Mouse (Mus musculus) lung, embryonic 15.5 days (tissue): Measurements from ENCODE around the gene Plcxd3. TPM values are rescaled to one million over a fixed set of nuclear protein-coding genes. Genes with fewer than 3 reads are reported as not detected.

Experiments
- ATAC-seq: fragments of 200-750 bp; cut with Nextera tagmentation; 2 replicates; pipeline ENCODE4 v1.8.0; 2017; ENCODE audit warnings: moderate number of reproducible peaks, borderline replicate concordance; ENCODE audit not compliant: low FRiP score, low TSS enrichment; ENCODE audit errors: extremely low read depth
- H3K27ac ChIP-seq: fragments of 300-500 bp; sonication (generic); 2 replicates; pipeline ENCODE4 v1.5.1; 2015; ENCODE audit warnings: moderate library complexity, mild to moderate bottlenecking, inconsistent platforms
- H3K27me3 ChIP-seq: fragments of 300-500 bp; sonication (generic); 2 replicates; pipeline ENCODE4 v1.6.1; 2015; ENCODE audit warnings: inconsistent platforms
- H3K36me3 ChIP-seq: fragments of 300-500 bp; sonication (generic); 2 replicates; pipeline ENCODE4 v1.6.1; 2015; ENCODE audit warnings: inconsistent platforms
- H3K4me1 ChIP-seq: fragments of 300-500 bp; sonication (generic); 2 replicates; pipeline ENCODE4 v1.6.1; 2015; ENCODE audit warnings: inconsistent platforms
- H3K4me2 ChIP-seq: fragments of 300-500 bp; sonication (generic); 2 replicates; pipeline ENCODE4 v1.6.1; 2015; ENCODE audit warnings: inconsistent platforms, mild to moderate bottlenecking, moderate library complexity
- H3K4me3 ChIP-seq: fragments of 300-500 bp; sonication (generic); 2 replicates; pipeline ENCODE4 v1.5.1; 2015; ENCODE audit warnings: mild to moderate bottlenecking, inconsistent platforms
- H3K9ac ChIP-seq: fragments of 300-500 bp; sonication (generic); 2 replicates; pipeline ENCODE4 v1.6.1; 2015; ENCODE audit warnings: inconsistent platforms
- H3K9me3 ChIP-seq: fragments of 300-500 bp; sonication (generic); 2 replicates; pipeline ENCODE4 v1.6.1; 2016; ENCODE audit warnings: inconsistent platforms
- WGBS: fragments of 180-500 bp; shearing (Covaris S2); methylation state at CpG from one replicate; pipeline ENCODE4 v1.1.7; 2015; 5-methylcytosine and 5-hydroxymethylcytosine counted together
- polyA plus RNA-seq: library from polyadenylated mRNA; unstranded; fragments of >200 nt; fragmentation: Nextera tagmentation; extraction: Ambion mirVana; gene quantifications from 2 replicates; pipeline ENCODE4 v1.2.1, GENCODE M21; 2015

Gene Plcxd3
- polyA plus RNA-seq, 1 experiment from 2014 or later: 0.71 TPM

DNA sequence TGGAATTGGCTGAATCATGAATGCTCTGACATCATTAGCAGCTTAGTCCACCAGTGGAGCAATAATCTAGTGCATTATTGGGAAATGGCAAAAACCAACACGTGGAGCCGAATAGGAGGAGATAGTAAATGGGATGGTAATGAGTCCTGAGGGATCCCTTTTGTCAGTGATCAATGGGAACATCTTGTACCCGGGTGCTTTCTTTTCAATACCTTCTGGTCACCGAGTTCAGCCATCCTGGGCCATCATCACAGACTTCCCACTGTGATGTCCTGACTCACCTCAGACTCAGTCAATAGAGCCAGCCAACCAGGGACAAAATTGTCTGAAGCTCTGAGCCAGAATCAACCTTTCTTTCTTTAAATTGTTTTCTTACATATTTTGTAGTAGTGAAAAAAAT is 24.8 kb downstream of the Plcxd3 start:
- H3K4me3 ChIP-seq: no peak overlapping the region
- H3K36me3 ChIP-seq: no peaks in the 10 kb centered on the region
- no peak for ATAC-seq
- no peaks in the 10 kb centered on the region for H3K27me3 ChIP-seq
- H3K9ac ChIP-seq: no peak overlapping the region
- H3K4me1 ChIP-seq: no peaks in the 10 kb centered on the region
- no peak overlapping the region for H3K4me2 ChIP-seq
- WGBS: 64% methylated on average over 4 of the region's 4 CpGs
- H3K27ac ChIP-seq: no peak overlapping the region
- no peaks in the 10 kb centered on the region for H3K9me3 ChIP-seq

DNA sequence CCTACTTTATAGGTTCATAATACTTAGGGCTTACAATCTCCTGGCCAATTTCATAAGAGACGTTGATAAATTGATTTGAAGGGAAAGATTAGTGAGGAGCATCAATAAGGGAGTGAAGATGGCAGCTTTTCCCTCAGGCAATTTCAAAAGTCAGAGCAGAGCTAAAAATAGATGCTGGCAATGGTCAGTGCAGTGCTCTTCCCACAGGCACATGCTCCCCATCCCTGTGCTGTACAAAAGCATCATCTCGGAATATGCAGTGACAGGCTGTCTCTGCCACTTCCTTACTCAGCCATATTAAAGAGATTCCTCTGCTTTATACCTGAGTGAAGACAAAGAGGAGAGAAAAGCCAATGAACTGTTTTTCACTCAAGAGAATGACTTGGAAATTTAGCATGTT is 36.0 kb downstream of the Plcxd3 start:
- Histone ChIP-seq H3K9ac (no peak overlapping the region), H3K4me3 (no peak overlapping the region), H3K27ac (no peak overlapping the region), H3K9me3 (no peaks in the 10 kb centered on the region), H3K36me3 (no peaks in the 10 kb centered on the region), H3K4me2 (no peak overlapping the region), H3K27me3 (no peaks in the 10 kb centered on the region), H3K4me1 (no peaks in the 10 kb centered on the region)
- 66% methylated on average over 2 of the region's 2 CpGs for WGBS
- ATAC-seq: no peak

DNA sequence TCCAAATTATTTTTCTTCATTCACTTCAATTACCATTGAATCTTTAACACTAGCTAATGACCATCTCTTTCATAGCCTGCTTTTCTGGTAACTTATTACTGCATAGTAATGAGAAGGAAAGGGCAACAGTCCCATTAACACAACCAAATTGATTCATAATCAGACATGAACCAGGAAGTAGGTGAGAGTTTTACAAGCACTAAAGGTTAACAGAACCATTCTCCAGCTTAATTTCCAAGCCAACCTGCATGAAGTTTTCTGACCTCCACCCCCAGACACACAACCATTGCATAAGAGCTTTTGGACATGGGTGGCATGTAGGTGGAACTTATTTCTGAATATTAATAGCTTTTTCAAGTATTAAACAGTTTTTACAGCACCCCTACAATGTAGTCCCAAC is 64.8 kb downstream of the Plcxd3 start:
- Histone ChIP-seq H3K4me3 (no peak overlapping the region), H3K4me1 (no peaks in the 10 kb centered on the region), H3K9me3 (no peaks in the 10 kb centered on the region), H3K27ac (no peak overlapping the region), H3K36me3 (no peaks in the 10 kb centered on the region), H3K27me3 (no peaks in the 10 kb centered on the region), H3K4me2 (no peak overlapping the region), H3K9ac (no peak overlapping the region)
- ATAC-seq: no peak

DNA sequence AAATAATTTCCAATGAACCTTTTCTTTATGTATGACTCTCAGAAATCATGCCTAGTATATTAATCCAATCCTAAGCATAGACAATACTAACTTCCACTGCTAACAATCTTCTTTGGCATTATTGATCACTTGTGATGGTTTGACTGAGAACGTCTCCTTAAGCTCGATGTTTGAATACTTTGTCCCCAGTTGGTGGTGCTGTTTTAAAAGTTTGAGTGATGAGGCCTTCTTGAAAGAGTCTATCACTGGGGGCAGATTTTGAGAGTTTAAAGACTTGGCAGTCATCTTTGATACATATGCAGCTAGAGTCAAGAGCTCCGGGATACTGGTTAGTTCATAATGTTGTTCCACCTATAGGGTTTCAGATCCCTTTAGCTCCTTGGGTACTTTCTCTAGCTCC is 120.9 kb downstream of the Plcxd3 start:
- H3K9me3 ChIP-seq: no peaks in the 10 kb centered on the region
- no peak overlapping the region for H3K27ac ChIP-seq
- no peaks in the 10 kb centered on the region for H3K4me1 ChIP-seq
- no peak for ATAC-seq
- H3K4me2 ChIP-seq: no peak overlapping the region
- H3K36me3 ChIP-seq: no peaks in the 10 kb centered on the region
- no peaks in the 10 kb centered on the region for H3K27me3 ChIP-seq
- WGBS: 75% methylated on average over 3 of the region's 3 CpGs
- H3K4me3 ChIP-seq: no peak overlapping the region
- H3K9ac ChIP-seq: no peak overlapping the region

DNA sequence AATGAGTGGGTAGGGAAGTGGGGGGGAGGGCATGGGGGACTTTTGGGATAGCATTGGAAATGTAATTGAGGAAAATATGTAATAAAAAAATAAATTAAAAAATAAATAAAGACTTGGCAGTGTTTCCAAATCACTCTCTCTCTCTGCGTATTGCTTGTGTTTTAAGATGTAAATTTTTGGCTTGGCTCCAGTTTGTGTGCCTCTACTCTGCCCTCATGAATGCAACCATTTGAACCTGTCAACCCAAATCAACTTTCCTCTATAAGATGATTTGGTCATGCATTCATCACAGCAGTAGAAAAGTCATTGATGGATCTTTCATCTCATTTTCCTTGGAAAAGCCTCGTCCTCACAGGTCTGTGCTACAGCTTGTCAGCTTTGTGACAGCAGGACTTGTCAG is 121.7 kb downstream of the Plcxd3 start:
- 33% methylated on average over 2 of the region's 2 CpGs for WGBS
- H3K27me3 ChIP-seq: no peaks in the 10 kb centered on the region
- no peak overlapping the region for H3K27ac ChIP-seq
- H3K9ac ChIP-seq: no peak overlapping the region
- H3K9me3 ChIP-seq: no peaks in the 10 kb centered on the region
- ATAC-seq: no peak
- H3K4me1 ChIP-seq: no peaks in the 10 kb centered on the region
- no peak overlapping the region for H3K4me3 ChIP-seq
- no peak overlapping the region for H3K4me2 ChIP-seq
- no peaks in the 10 kb centered on the region for H3K36me3 ChIP-seq

DNA sequence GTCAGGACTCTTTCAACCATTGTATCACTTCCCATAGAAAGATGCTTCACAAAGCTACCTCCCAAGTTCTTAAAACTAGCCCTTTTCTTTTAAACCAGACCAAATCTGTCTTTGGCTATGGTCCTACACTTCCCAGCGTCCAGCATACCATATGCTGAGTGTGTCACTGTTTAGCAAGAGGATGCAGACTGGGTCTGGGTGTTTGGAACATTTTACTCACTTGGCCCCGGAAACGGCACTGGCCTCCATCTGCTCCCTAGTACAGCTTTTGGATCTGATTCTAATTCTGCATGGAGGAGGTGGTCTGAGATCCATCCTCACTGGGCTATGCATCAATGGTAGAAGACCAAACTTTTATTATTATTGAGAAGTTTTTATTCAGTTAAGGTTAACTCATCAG is 122.7 kb downstream of the Plcxd3 start:
- ATAC-seq: no peak
- no peaks in the 10 kb centered on the region for H3K36me3 ChIP-seq

DNA sequence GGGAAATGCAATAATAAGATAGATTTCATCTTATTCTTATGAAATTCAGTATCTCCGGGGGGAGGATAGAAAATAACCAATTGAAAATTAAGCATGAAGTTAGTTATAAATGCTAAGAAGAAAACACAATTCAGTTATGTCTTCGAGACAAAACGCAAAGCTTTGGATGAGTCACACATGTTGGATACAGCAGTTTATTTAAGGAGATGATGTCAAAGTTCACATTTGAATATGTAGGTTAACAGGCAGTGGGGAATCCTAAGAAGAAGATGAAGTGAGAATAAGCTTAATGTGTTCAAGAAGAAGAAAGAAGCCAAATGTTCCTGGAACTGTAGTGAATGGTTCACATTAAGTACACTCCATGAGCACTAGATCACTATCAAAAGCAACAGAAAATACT is 128.1 kb downstream of the Plcxd3 start:
- Histone ChIP-seq H3K9ac (no peak overlapping the region), H3K4me2 (no peak overlapping the region), H3K27me3 (no peaks in the 10 kb centered on the region), H3K27ac (no peak overlapping the region), H3K4me3 (no peak overlapping the region), H3K36me3 (no peaks in the 10 kb centered on the region), H3K4me1 (no peaks in the 10 kb centered on the region), H3K9me3 (no peaks in the 10 kb centered on the region)
- no peak for ATAC-seq
- WGBS: 67% methylated on average over 3 of the region's 3 CpGs

More for the DNA sequence above, 122.7 kb downstream of the Plcxd3 start:
- H3K27me3 ChIP-seq: no peaks in the 10 kb centered on the region
- H3K4me1 ChIP-seq: no peaks in the 10 kb centered on the region
- H3K27ac ChIP-seq: no peak overlapping the region
- H3K4me2 ChIP-seq: no peak overlapping the region
- H3K4me3 ChIP-seq: no peak overlapping the region
- no peak overlapping the region for H3K9ac ChIP-seq
- H3K9me3 ChIP-seq: no peaks in the 10 kb centered on the region
- WGBS: 65% methylated on average over 3 of the region's 3 CpGs

DNA sequence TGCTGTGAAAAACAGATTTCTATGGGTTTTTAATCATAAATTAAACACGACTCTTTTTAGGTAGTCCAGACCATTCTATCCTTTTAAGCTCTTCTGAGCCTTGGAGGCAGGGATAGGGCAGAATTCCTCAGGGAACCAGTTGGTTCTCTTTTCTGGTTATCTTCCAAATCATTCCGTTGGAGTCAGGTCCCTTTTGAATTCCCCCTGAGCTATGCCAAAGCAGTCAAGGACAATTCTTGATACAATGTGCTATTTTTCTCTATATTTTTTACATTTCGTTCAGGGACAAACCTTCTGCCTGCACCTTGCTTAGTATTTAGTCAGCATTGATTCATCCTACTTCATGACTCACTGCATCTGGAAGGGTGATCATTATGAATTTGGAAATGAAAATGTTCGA is 128.5 kb downstream of the Plcxd3 start:
- Histone ChIP-seq H3K36me3 (no peaks in the 10 kb centered on the region), H3K9ac (no peak overlapping the region), H3K4me3 (no peak overlapping the region), H3K9me3 (no peaks in the 10 kb centered on the region), H3K27me3 (no peaks in the 10 kb centered on the region), H3K27ac (no peak overlapping the region), H3K4me1 (no peaks in the 10 kb centered on the region), H3K4me2 (no peak overlapping the region)
- WGBS: 71% methylated on average over 4 of the region's 4 CpGs
- no peak for ATAC-seq

DNA sequence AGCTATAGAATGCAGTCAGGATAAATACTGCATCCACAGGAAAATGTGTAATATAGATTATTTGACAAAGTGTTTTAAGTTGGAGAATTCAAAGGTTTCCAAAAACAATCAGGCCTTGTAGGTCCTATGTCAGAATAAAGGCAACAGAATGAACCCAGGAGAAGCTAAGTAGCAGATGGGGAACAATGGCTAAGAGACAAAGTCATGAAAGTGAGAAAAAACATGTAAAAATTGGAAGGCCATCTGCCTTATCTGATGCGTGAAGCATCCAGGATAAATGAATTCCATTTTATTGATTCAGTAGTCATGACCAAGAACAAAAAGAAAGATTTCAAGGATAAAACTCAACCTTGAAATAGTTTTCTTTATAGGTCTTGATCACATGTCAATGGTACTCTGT is 139.4 kb downstream of the Plcxd3 start:
- H3K27ac ChIP-seq: no peak overlapping the region
- no peak for ATAC-seq
- no peaks in the 10 kb centered on the region for H3K36me3 ChIP-seq
- H3K27me3 ChIP-seq: no peaks in the 10 kb centered on the region
- H3K9ac ChIP-seq: no peak overlapping the region
- H3K9me3 ChIP-seq: no peaks in the 10 kb centered on the region
- H3K4me2 ChIP-seq: no peak overlapping the region
- no peak overlapping the region for H3K4me3 ChIP-seq
- 74% methylated on average over 1 of the region's 1 CpGs for WGBS
- H3K4me1 ChIP-seq: no peaks in the 10 kb centered on the region

DNA sequence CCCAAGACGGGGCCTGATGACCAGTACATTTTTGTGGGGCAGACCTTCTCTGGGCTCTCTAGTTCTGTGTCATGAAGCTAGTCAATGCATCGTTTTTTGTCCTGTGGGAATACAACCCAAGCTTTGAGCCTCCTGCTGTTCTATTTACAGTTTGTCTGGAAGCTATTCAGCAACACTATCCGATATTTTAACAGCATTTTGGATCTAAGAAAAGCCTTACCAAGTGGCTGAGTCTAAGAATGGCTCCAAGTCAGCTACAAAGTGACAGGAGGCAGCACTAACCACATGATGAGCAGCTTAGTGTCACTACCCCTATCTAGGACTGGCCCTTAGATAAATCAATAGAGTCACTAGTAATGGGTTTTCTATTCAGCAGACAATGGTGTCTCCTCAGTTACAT is 149.3 kb downstream of the Plcxd3 start:
- Histone ChIP-seq H3K4me3 (no peak overlapping the region), H3K36me3 (no peaks in the 10 kb centered on the region), H3K27ac (no peak overlapping the region), H3K27me3 (no peaks in the 10 kb centered on the region), H3K4me1 (no peaks in the 10 kb centered on the region), H3K4me2 (no peak overlapping the region), H3K9ac (no peak overlapping the region), H3K9me3 (no peaks in the 10 kb centered on the region)
- no peak for ATAC-seq
- 71% methylated on average over 3 of the region's 3 CpGs for WGBS

DNA sequence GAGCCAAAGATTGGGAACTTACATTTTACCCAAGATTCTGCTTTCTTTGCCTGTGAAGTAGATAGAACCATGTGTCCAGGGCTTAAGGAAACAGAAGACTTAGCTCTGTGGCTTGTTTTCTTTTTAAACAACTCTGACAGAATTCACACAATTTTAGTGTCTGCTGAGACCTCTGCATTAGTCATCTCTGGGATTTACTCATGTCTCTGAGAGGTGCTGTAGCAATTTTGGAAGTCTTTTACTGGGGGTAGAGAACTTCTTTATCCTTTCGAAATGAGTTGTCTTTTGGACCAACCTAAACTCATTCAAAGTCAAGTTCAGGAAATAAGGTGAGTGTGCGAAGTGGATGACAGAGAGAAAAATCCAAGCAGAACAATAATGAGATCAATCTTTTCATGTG is 158.4 kb downstream of the Plcxd3 start:
- no peak overlapping the region for H3K4me3 ChIP-seq
- H3K27me3 ChIP-seq: no peaks in the 10 kb centered on the region
- H3K4me1 ChIP-seq: no peaks in the 10 kb centered on the region
- 80% methylated on average over 2 of the region's 2 CpGs for WGBS
- ATAC-seq: no peak
- H3K4me2 ChIP-seq: no peak overlapping the region
- no peak overlapping the region for H3K9ac ChIP-seq
- H3K27ac ChIP-seq: no peak overlapping the region
- no peaks in the 10 kb centered on the region for H3K36me3 ChIP-seq
- H3K9me3 ChIP-seq: no peaks in the 10 kb centered on the region

DNA sequence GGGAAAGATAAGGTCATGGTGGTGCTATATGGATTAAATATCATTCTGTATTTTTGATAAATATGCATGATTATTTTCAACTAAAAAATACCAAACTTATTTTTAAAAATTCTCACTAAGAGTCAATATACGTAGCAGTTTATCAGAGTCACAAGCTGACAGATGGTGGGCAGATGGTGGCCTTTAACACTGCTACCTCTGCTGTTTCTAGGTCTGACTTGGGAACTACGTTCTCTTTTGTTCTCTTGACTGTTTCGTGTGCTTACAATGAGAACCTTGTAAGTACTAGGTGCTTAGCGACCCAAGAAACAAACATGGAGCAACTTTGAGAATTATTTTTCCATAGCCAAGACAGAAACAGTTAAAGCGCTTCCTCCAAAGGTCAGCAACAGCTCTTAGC is 183.8 kb downstream of the Plcxd3 start:
- H3K27me3 ChIP-seq: no peaks in the 10 kb centered on the region
- WGBS: 73% methylated on average over 5 of the region's 5 CpGs
- H3K4me1 ChIP-seq: no peaks in the 10 kb centered on the region
- H3K27ac ChIP-seq: no peak overlapping the region
- no peak overlapping the region for H3K4me3 ChIP-seq
- ATAC-seq: no peak
- H3K9me3 ChIP-seq: no peaks in the 10 kb centered on the region
- H3K9ac ChIP-seq: no peak overlapping the region
- H3K4me2 ChIP-seq: no peak overlapping the region
- H3K36me3 ChIP-seq: no peaks in the 10 kb centered on the region

DNA sequence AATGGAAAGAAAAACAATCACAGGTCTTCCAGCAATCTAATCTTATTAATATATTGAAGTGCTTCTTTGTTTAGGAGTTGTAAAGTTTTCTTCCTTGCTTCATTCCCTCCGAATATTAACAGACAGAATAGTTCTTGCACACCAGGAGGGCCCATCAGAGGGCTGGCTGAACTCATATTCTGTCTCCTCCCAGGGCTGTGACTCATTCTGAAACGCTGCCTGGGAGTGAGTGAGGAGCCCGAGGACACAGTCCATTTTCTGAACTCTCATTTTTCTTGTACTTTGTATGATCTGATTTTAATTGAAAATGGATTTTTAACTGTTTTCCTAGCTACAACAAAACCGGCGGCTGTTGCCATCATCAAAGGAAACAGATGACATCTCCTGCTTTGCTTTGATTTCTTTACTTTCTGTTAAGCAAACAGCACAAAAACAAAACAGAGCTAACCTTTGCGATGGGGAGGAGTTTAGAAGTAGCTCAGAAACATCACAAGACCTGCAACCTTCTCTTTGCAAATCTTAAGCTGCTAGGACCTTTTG is 186.2 kb downstream of the Plcxd3 start:
- WGBS: 47% methylated on average over 6 of the region's 6 CpGs

More for the DNA sequence above, 186.2 kb downstream of the Plcxd3 start:
- Histone ChIP-seq H3K9me3 (no peaks in the 10 kb centered on the region), H3K36me3 (no peaks in the 10 kb centered on the region), H3K27ac (no peak overlapping the region), H3K4me1 (no peaks in the 10 kb centered on the region), H3K4me3 (no peak overlapping the region), H3K27me3 (no peaks in the 10 kb centered on the region), H3K9ac (no peak overlapping the region), H3K4me2 (no peak overlapping the region)
- ATAC-seq: no peak
